Mouse (Mus musculus): ENCODE data around the gene Nipsnap3a.

DNA sequence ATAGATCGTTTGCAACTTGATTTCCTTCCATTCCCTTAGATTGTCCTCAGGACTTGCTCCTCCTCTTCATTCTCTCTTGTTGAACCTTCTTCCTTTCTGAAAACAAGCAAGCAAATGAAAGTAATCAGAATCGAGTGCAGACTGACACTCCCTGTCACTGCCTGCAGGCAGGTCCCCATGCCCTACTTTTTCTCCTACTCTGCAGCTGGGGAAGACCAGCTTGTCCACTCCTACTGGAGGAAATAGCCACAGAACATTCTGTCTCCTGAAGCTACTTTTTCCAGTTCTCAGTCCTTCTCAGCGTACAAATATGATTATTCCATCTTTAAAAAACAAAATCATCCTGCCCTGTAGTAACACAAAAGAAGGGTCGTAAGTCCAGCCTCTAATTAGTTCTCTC is 35.3 kb downstream of the Nipsnap3a start:
- no peak for TF ChIP-seq POLR2A (IDR thresholded peaks at IDR 0.05; ENCODE audit: borderline replicate concordance, low read depth, low read length)
- TF ChIP-seq CTCF (IDR thresholded peaks at IDR 0.05; ENCODE audit: low read depth, low read length), result no peak
